Mouse (Mus musculus): ENCODE measurements around the gene Ccnt1. TPM values are rescaled to one million over a fixed set of nuclear protein-coding genes. Genes with fewer than 3 reads are reported as not detected.
A peak's percentile ranks its signal among the peaks of the same experiment; 100 is the strongest.

The Ccnt1 gene
- polyA plus RNA-seq (2012; rRNA removed) = 26.8 and 32.0 TPM in 2 replicates

- WGBS = 68% methylated on average over 10 of the region's 10 CpGs
- H3K27ac ChIP-seq (ENCODE audit: control insufficient read depth, insufficient read depth, low read length) = no peak within 1 kb of the TSS
- TF ChIP-seq POLR2A (IDR thresholded peaks at IDR 0.05; ENCODE audit: control insufficient read depth, extremely low read depth, insufficient read depth, low read length, poor library complexity) = no peak
- no peak for TF ChIP-seq CTCF (IDR thresholded peaks at IDR 0.05; ENCODE audit: borderline replicate concordance, control insufficient read depth, extremely low read depth, insufficient read depth, low read length, poor library complexity)
- H3K36me3 ChIP-seq (ENCODE audit: control insufficient read depth, insufficient read depth, low read length) = no peaks in the 10 kb centered on the region
- H3K4me1 ChIP-seq (replicated peaks; ENCODE audit: control insufficient read depth, insufficient read depth, low read length) = peaks cover 10% of the 10 kb centered on the region
- DNase-seq = no peak
- no peaks in the 10 kb centered on the region for H3K27me3 ChIP-seq (ENCODE audit: control insufficient read depth, insufficient read depth, low read length)
- H3K4me3 ChIP-seq (ENCODE audit: control insufficient read depth, insufficient read depth, low read length) = no peak within 1 kb of the TSS
These were observed at the start of gene Ccnt1, which contains the start of gene 4930415O20Rik for GRCm38 (mm10) chr15:98570873-98571538. Gene Ccnt1 (minus strand): TSS chr15:98570923. Gene 4930415O20Rik (plus strand): TSS chr15:98571004.

DNA sequence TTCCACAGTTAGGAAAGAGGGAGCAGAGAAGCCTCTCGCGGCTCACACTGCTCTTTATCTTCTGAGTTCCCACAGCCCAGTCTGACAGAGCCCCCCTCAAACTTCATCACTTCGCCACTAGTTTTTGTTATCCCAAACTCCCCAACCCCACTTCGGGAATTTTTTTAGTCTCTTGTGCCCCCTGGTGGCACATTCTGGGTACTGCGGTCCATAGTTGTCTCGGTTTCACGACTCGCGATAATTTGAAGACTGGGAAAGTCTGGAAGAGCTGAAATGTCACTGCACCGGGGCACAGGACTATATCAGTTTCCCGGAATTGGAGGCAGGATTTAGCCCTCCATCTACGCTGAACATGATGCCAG is 46.4 kb upstream of the Ccnt1 start:
- no peaks in the 10 kb centered on the region for H3K36me3 ChIP-seq (ENCODE audit: control insufficient read depth, insufficient read depth, low read length)
- H3K27ac ChIP-seq (ENCODE audit: control insufficient read depth, insufficient read depth, low read length) = no peak overlapping the region
- TF ChIP-seq POLR2A (IDR thresholded peaks at IDR 0.05; ENCODE audit: control insufficient read depth, extremely low read depth, insufficient read depth, low read length, poor library complexity) (no peak), CTCF (IDR thresholded peaks at IDR 0.05; ENCODE audit: borderline replicate concordance, control insufficient read depth, extremely low read depth, insufficient read depth, low read length, poor library complexity) (peak; percentile 33; the same call in 1 of the 2 replicates)
- no peaks in the 10 kb centered on the region for H3K27me3 ChIP-seq (ENCODE audit: control insufficient read depth, insufficient read depth, low read length)
- DNase-seq = peak; percentile 81
- H3K4me1 ChIP-seq (replicated peaks; ENCODE audit: control insufficient read depth, insufficient read depth, low read length) = peaks cover 16% of the 10 kb centered on the region
- no peak overlapping the region for H3K4me3 ChIP-seq (ENCODE audit: control insufficient read depth, insufficient read depth, low read length)
- WGBS = 2% methylated on average over 12 of the region's 12 CpGs

DNA sequence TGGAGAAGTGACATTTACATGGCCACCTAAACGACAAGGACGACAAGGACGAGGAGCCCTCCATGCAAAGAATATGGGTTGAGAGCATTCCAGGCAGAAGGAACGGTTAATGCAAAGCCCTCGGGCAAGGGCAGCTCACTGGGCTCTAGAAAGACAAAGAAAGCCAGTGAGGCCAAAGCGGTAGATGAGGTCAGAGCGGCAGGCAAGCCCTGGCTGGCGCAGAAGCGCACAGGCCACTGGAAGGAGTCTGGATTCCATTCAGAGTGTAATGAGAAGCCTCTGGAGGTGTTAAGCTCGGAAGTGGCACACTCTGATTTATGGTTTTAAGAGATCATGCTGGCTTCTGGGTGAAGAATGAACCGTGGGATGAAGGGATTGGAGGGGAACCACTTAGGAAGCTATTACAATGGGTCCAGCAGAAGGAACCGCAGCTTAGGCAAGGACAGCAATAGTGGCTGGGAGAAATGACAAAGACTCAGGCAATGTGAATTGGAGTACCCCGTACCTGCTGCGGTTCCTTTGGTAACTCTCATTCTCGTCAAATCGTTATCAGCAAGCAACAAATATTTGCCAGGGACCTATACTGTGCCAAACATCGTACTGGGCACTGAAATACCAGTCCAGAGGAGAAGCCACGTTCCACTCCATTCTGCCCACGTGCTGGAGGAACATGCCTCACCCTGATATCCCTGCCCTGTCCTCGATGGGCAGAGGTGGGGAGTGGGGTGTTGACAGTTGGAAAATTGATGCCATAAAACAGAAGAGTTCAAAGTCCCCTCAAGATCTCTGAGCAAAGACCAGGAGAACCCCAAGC is 45.8 kb upstream of the Ccnt1 start:
- 73% methylated on average over 20 of the region's 20 CpGs for WGBS
- H3K4me1 ChIP-seq (replicated peaks; ENCODE audit: control insufficient read depth, insufficient read depth, low read length) = peaks cover 12% of the 10 kb centered on the region
- H3K27me3 ChIP-seq (ENCODE audit: control insufficient read depth, insufficient read depth, low read length) = no peaks in the 10 kb centered on the region
- no peak overlapping the region for H3K27ac ChIP-seq (ENCODE audit: control insufficient read depth, insufficient read depth, low read length)
- no peaks in the 10 kb centered on the region for H3K36me3 ChIP-seq (ENCODE audit: control insufficient read depth, insufficient read depth, low read length)
- no peak overlapping the region for H3K4me3 ChIP-seq (ENCODE audit: control insufficient read depth, insufficient read depth, low read length)
- TF ChIP-seq CTCF (IDR thresholded peaks at IDR 0.05; ENCODE audit: borderline replicate concordance, control insufficient read depth, extremely low read depth, insufficient read depth, low read length, poor library complexity) (no peak), POLR2A (IDR thresholded peaks at IDR 0.05; ENCODE audit: control insufficient read depth, extremely low read depth, insufficient read depth, low read length, poor library complexity) (no peak)
- no peak for DNase-seq

DNA sequence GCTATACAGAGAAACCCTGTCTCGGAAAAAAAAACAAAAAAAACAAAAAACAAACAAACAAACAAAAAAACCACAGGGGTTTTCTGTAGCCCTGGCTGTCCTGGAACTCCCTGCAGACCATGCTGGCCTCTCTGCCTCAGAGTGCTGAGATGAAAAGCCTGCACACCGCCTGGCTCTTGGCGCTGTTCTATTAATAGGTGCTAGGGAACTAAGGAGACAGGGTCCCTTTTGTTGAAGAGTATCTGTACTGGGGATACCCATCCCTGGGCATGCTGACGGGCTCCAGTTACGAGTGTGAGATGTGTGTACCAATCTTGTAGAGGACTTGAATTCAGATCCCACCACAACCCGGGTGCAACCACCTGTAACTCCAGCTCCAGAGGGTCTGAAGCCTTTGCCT is 45.0 kb upstream of the Ccnt1 start:
- DNase-seq = no peak

DNA sequence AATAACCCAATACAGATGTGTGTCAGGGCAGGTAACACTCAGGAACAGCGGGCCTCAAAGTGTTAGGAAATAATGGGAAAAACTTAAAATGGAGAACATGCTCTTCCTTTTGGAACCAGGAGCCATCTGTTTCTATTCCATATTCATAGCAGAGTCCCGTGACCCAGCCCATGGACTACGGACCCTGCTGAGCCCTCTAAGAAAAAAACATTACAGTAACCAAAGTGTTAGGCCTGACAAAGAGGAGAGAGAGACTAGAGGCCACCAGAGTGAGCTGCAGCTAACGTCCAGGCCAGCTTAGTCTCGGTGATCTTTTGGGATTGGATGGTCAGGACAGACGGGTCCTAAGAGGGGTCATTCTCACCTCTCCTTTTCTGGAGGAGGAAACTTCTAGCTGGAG is 44.2 kb upstream of the Ccnt1 start:
- WGBS = 94% methylated on average over 6 of the region's 6 CpGs

More for the DNA sequence above, 45.0 kb upstream of the Ccnt1 start:
- 89% methylated on average over 6 of the region's 6 CpGs for WGBS
- H3K4me1 ChIP-seq (replicated peaks; ENCODE audit: control insufficient read depth, insufficient read depth, low read length) = peaks cover 9% of the 10 kb centered on the region
- H3K27ac ChIP-seq (ENCODE audit: control insufficient read depth, insufficient read depth, low read length) = no peak overlapping the region
- no peaks in the 10 kb centered on the region for H3K27me3 ChIP-seq (ENCODE audit: control insufficient read depth, insufficient read depth, low read length)
- no peak overlapping the region for H3K4me3 ChIP-seq (ENCODE audit: control insufficient read depth, insufficient read depth, low read length)
- TF ChIP-seq CTCF (IDR thresholded peaks at IDR 0.05; ENCODE audit: borderline replicate concordance, control insufficient read depth, extremely low read depth, insufficient read depth, low read length, poor library complexity) (no peak), POLR2A (IDR thresholded peaks at IDR 0.05; ENCODE audit: control insufficient read depth, extremely low read depth, insufficient read depth, low read length, poor library complexity) (no peak)
- H3K36me3 ChIP-seq (ENCODE audit: control insufficient read depth, insufficient read depth, low read length) = no peaks in the 10 kb centered on the region

GRCm38 (mm10) chr15:98614551-98614950 is 43.8 kb upstream of the Ccnt1 start:
- H3K36me3 ChIP-seq (ENCODE audit: control insufficient read depth, insufficient read depth, low read length) = no peaks in the 10 kb centered on the region
- WGBS = 87% methylated on average over 9 of the region's 9 CpGs
- H3K4me1 ChIP-seq (replicated peaks; ENCODE audit: control insufficient read depth, insufficient read depth, low read length) = peaks cover 10% of the 10 kb centered on the region
- no peak overlapping the region for H3K27ac ChIP-seq (ENCODE audit: control insufficient read depth, insufficient read depth, low read length)
- H3K4me3 ChIP-seq (ENCODE audit: control insufficient read depth, insufficient read depth, low read length) = no peak overlapping the region
- DNase-seq = no peak
- no peaks in the 10 kb centered on the region for H3K27me3 ChIP-seq (ENCODE audit: control insufficient read depth, insufficient read depth, low read length)
- TF ChIP-seq POLR2A (IDR thresholded peaks at IDR 0.05; ENCODE audit: control insufficient read depth, extremely low read depth, insufficient read depth, low read length, poor library complexity) = no peak
- TF ChIP-seq CTCF (IDR thresholded peaks at IDR 0.05; ENCODE audit: borderline replicate concordance, control insufficient read depth, extremely low read depth, insufficient read depth, low read length, poor library complexity) = no peak

More for the DNA sequence above, 44.2 kb upstream of the Ccnt1 start:
- peaks cover 10% of the 10 kb centered on the region for H3K4me1 ChIP-seq (replicated peaks; ENCODE audit: control insufficient read depth, insufficient read depth, low read length)
- no peak overlapping the region for H3K4me3 ChIP-seq (ENCODE audit: control insufficient read depth, insufficient read depth, low read length)
- no peaks in the 10 kb centered on the region for H3K27me3 ChIP-seq (ENCODE audit: control insufficient read depth, insufficient read depth, low read length)
- no peak for DNase-seq
- no peaks in the 10 kb centered on the region for H3K36me3 ChIP-seq (ENCODE audit: control insufficient read depth, insufficient read depth, low read length)
- no peak overlapping the region for H3K27ac ChIP-seq (ENCODE audit: control insufficient read depth, insufficient read depth, low read length)
- no peak for TF ChIP-seq POLR2A (IDR thresholded peaks at IDR 0.05; ENCODE audit: control insufficient read depth, extremely low read depth, insufficient read depth, low read length, poor library complexity)
- no peak for TF ChIP-seq CTCF (IDR thresholded peaks at IDR 0.05; ENCODE audit: borderline replicate concordance, control insufficient read depth, extremely low read depth, insufficient read depth, low read length, poor library complexity)
